Mouse (Mus musculus): ENCODE results near the gene Ccdc88a.

DNA sequence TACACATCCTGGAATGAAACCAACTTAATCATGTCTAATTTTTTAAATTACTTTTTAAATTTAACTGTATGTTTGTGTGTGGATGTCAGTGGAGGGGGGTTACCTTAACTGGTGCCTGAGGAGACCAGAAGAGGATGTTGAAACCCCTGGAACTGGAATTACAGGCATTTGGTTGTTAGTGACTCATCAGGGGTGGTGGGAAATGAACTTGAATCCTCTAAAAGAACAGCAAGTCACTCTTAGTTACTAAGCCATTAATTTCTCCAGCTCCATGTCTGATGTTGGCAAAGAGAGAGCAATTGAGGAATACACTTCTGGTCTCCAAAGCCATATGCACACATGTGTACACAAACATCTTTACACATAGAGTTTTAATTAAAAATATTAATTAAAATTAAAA, 101.2 kb downstream of the Ccdc88a start:
- no peak for TF ChIP-seq CTCF (conservative IDR thresholded peaks at IDR 0.05; ENCODE audit: low read length)
- no peak for TF ChIP-seq NANOG (IDR thresholded peaks at IDR 0.05; ENCODE audit: borderline replicate concordance, low read length)
- no peak for TF ChIP-seq POU5F1 (IDR thresholded peaks at IDR 0.05; ENCODE audit: borderline replicate concordance, low read length)
